Mouse (Mus musculus) adrenal gland, adult 18-20 months (tissue): ENCODE data around the gene Coa3. TPM values are rescaled to one million over a fixed set of nuclear protein-coding genes. Genes with fewer than 3 reads are reported as not detected.
A peak's percentile ranks its signal among the peaks of the same experiment; 100 is the strongest.

ENCODE experiments used
- DNase-seq, 2 experiments: peaks; one replicate each; pipeline ENCODE4 v3.0.0; 2021 to 2022; ENCODE audit warnings: low spot score in 2 of 2
- total RNA-seq, 2 experiments: library from RNA; stranded (reverse); gene quantifications; 1 replicate in 1 of 2; 2 replicates in 1 of 2; pipeline ENCODE4 v1.2.3; 2021

Gene Coa3
- total RNA-seq, 2 experiments from 2014 or later = 79.9 to 86.3 TPM

DNA sequence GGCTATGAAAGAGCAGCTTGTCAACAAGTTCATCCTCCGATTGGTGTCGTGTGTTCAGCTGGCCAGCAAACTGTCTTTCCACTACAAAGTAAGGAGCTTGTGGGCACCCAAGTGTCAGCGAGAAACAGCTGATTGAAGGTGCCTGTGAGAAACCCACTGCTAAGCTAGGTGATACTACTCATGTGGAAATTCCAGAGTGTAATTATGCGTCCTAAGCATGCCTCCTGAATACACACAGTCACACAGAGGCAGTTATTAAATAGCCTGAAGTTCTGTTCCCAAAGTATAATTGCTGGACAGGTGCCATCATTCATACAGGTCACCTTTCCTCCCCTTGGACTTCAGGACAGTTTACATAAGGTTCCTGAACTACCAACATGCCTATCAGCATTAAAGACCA lies 4.9 kb upstream of the Coa3 start:
- DNase-seq = no peak

DNA sequence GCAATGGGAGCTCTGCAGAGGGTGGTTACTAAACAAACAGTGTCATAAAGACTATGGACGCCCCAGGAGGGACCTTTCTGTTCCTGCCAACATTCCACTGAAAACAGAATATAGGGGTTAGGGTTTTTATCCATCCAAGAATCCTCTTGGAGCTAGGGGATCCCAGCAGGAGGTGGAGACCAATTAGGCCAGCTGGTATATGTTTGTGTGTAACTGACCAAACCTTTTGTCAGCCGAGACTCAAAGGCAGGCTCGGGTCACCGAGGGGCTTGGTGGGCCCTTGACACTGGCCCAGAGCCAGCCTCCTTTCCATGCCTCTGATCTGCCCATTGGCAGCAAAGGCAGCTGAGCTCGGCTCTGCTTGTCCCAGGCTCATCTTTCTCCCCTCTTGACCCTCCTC lies 4.0 kb upstream of the Coa3 start:
- DNase-seq = no peak

DNA sequence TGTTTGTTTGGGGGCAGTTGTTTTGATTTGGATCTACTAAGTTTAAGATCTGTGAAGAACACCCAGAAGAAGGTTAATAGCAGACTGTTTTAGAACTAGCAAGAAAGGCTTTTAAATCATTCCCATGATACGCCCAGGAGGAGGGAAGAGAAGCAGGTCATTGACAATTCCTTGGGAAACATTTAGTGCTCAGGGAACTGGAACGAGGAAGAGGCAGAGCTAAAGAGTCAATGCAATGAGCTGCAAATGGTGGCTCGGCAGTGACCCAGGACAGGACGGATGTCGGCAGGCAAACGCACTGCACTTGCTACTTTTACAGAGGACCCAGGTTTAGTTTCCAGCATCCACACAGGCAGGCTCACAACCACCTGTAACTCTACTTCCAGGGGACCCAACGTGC lies 1.9 kb upstream of the Coa3 start:
- no peak for DNase-seq

DNA sequence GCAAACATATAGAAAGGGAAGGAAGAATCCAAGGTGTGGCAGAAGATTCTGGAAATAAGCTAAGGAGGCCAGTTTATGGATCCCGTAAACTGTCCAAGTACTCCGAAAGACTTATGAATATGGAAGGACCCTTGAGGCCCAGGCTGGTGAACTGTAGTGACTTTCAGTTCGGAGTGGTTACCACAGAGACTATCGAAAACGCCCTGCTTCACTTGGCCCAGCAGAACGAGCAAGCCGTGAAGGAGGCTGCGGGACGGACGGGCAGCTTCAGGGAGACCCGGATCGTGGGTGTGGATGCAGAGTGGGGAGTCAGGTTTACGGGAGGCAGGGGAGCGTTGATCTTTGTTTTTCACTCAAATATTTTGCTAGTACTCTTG lies 267 bp upstream of the Coa3 start:
- DNase-seq = no peak

DNA sequence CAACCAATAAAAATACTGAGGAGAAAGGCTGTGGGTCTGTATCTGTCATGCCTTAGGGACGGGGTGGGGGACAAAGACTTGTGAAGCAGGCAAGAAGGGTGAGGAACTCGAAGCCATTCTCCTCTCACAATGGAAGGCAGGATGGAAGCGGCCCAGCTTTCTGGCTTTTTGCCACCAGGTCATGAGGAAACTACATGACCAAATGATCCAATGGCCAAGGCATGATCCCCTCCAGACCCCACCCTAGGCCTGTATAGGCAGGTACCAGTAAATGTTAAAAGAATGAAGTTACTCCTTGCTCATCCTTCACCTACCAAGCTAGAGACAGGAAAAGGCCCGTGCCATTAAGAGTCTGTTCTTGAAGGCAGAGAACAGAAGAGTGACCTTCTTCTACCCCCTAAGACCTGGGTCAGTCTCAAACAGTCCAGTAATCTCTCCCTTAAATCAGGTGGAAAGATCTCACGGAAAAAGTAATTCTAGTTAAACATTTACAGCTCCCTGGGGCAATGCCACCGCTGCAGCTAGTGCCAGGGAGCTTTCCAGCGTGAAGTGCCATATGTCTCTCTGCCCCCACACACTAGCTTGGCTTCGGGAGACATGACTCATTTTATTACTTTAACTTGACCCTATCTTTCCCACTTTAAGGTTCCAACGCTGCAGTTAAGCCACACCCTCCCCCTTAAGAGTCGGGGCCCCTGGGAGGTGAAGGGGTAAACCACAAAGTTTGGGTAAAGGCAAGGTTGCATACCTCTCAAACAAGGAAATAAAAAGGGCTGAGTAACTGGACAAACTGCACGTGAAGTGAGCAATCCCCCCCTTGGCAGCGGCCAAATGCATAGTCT lies 1.3 kb downstream of the Coa3 start:
- DNase-seq = no peak

DNA sequence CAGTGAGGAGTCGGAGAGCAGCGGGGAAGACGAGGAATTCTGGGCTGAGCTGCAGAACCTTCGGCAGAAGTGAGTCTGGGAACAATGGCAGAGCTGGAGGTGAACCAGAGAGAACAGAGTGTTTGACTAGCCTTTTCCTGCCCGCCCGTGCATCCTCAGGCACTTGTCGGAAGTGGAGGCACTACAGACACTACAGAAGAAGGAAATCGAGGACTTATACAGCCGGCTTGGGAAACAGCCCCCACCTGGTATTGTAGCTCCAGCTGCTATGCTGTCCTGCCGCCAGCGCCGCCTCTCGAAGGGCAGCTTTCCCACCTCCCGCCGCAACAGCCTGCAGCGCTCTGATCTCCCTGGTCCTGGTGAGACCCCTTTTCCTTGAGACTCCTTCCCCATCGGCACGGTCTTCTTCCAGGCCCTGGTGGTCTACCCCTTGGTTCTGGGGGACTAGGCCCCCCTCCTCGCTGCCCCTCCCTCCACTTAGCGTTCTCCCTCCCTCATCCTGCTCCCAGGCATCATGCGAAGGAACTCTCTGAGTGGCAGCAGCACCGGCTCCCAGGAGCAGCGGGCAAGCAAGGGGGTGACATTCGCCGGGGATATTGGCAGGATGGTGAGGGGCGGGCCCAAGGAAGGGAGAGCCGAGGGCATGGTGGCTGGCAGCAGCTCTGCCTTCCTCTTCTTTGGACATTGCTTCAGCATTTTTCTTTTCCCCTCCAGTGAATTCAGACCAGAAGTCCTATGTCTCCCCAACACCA lies 2.4 kb downstream of the Coa3 start:
- DNase-seq = no peak

DNA sequence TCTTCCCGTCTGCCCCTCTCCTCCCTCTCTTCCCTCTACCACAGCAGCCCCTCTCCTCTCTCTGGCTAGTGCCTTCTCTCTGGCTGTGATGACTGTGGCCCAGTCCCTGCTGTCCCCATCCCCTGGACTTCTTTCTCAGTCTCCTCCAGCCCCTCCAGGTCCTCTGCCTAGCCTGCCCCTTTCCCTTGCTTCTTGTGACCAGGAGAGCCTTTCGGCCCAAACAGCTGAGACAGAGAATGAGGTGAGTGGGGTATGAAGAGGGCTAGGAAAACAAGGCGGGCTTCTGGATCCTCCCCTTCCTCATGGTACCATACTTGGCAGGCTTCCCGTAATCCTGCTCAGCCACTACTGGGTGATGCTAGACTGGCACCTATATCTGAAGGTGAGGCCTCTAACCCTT lies 3.6 kb downstream of the Coa3 start:
- no peak for DNase-seq

DNA sequence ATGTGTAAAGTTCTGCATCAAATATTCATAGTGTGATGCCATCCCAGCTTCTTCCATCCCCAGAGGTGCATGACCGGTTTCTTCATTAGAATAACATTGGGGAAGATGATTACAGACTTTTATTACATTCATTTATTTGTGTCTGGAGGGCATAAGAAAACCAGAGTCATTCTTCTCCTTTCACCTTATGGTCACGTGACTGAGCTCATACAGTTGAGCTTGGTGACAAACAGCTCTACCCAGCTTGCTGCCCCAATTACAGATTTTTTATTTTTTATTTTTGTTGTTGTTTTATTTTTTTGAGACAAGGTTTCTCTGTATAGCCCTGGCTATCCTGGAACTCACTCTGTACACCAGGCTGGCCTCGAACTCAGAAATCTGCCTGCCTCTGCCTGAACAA lies 6.5 kb downstream of the Coa3 start:
- DNase-seq = no peak

DNA sequence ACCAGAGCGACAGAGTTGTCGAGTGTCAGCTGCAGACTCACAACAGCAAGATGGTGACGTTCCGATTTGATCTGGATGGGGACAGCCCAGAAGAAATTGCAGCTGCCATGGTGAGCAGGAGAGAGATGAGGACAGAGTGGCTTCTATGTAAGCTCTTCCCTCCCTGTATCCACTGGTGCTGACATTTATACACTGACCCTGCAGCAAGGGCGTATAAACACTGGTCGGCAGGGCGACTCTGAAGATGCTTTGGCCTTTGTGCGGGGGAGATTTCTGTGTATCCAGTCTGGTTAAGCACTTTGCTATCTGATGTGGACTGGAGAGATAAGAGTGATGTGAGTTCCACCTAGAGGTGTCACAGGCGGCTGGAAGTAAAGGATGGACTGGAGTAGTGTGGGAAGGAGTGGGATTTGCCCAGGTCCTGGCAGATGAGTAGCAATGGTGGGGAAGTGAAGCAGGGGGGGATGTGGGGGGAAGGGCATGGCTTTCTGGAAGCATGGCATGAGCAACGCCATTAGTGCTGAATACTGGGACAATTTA lies 9.3 kb downstream of the Coa3 start:
- no peak for DNase-seq

DNA sequence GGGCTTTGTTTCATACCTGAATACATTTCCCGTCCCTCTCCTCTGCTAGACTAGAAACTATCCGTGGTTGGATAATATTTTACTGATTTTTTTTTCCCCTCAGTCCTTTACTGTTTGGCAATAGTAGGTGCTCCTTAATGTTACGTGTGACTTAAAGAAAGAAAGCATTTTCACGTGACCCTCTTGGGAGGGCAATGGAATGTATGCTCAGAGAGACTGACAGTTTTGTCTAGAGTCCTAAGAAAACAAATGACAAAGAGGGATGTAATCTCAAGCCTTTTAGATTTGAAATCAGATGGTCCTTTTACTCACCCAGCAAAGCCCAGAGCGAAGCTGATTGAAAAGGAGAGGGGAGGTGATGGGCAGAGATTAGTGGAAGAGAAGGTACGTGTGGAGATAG lies 13.0 kb downstream of the Coa3 start:
- no peak for DNase-seq

DNA sequence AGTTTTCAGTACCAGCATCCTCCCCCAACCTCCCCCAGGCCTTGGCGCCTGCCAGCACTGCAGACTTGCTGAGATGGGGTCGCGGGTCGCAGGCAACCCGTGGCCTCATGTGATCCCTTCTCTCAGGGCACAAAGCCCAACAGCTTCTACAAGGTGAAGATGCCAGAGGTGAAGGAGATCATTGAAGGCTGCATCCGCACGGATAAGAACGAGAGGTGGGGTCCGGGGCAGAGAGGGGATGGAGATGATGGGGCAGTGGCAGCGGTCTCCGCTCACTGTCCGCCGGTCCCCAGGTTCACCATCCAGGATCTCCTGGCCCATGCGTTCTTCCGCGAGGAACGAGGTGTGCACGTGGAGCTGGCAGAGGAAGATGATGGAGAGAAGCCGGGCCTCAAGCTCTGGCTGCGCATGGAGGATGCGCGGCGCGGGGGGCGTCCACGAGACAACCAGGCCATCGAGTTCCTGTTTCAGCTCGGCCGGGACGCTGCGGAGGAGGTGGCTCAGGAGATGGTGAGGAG lies 13.9 kb downstream of the Coa3 start:
- DNase-seq = no peak

DNA sequence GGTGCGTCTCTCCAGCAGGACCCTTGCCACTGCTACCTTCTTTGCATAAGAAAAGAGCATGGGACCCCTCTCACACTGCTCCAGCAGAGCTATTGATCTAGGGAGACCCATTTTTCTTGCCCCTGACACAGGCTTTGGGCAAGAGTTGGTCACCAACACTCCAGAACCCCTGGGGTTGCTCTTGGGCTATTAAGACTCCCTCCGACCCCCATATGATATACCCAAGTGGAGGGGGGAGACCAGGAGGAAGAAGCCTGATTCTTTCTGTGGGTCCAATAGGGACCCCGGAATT lies 15.0 kb downstream of the Coa3 start:
- DNase-seq = no peak

DNA sequence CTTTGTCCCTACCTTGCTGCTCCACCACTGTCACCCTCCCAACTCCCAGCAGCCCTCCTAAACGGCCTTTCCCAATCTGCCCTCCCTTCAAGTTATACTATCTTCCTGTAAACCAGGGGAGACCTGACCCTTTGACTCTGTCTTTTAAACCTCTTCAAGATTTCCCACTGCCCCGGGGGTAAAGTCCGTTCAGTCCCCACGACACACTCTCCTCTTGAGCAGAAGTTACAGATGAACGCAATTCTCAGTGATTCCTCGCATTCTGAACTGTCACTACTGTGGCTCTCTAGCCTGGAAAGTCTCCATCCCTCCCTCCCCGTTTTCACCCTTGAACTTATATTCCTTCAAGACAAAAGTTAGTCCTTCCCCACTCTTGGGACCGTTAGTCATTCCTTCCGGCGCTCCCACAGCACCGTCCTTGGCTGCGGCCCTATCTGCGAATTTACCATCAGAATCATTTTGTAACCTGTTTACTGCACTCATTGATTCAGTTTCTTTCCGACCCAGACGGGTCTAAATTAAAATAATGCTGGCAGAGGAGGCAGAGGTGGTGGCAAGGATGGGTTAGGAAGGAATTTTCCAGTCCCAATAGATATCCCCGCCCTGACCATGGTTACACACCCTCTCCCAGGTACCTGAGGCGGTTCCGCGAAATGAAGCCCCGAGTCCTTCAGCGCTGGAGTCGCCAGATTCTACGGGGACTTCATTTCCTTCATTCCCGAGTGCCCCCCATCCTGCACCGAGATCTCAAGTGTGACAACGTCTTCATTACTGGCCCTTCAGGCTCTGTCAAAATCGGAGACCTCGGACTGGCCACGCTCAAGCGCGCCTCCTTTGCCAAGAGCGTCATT lies 15.6 kb downstream of the Coa3 start:
- DNase-seq = no peak

DNA sequence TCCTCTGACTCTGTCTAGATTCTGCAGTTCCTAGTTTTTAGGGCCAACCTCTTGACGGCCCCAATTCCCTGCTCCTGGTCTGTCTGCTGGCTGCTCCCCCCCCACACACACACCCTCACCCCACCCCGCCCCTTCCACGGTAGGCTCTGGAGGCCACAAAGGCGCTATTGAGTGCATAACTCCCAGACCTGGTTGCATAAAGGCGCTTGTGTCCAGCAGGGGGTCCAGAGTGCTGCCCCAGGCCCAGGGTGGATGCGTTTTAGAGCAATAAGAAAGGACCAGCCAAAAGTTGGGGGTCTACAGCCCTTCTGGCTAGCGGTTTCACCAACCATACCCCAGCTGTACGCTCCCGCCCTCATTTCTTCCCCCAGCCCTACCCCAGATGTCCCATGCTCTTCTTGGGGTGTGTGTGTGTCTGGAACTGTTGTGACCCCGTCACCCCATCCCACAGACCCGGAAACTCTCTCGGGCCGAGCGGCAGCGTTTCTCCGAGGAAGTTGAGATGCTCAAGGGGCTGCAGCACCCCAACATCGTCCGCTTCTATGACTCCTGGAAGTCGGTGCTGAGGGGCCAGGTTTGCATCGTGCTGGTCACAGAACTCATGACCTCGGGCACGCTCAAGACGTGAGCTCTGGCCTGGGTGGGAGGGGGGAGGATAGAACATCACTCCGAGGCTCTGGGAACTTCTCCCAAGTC lies 16.5 kb downstream of the Coa3 start:
- DNase-seq = no peak

DNA sequence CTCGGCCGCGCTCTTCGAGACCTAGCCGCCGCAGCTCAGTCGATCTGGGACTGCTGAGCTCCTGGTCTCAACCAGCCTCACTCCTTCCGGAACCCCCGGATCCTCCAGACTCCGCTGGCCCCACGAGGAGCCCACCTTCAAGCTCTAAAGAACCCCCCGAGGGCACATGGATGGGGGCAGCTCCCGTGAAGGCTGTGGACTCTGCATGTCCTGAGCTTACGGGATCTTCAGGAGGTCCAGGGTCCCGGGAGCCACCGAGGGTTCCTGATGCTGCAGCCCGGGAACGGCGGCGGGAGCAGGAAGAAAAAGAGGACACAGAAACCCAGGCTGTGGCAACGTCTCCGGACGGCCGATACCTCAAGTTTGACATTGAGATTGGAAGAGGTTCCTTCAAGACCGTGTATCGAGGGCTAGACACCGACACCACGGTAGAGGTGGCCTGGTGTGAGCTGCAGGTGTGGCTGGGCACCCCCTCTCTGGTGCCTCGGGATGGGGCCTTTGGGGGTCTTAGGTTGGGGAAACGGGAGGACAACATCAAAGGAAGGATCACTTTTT lies 18.0 kb downstream of the Coa3 start:
- no peak for DNase-seq

DNA sequence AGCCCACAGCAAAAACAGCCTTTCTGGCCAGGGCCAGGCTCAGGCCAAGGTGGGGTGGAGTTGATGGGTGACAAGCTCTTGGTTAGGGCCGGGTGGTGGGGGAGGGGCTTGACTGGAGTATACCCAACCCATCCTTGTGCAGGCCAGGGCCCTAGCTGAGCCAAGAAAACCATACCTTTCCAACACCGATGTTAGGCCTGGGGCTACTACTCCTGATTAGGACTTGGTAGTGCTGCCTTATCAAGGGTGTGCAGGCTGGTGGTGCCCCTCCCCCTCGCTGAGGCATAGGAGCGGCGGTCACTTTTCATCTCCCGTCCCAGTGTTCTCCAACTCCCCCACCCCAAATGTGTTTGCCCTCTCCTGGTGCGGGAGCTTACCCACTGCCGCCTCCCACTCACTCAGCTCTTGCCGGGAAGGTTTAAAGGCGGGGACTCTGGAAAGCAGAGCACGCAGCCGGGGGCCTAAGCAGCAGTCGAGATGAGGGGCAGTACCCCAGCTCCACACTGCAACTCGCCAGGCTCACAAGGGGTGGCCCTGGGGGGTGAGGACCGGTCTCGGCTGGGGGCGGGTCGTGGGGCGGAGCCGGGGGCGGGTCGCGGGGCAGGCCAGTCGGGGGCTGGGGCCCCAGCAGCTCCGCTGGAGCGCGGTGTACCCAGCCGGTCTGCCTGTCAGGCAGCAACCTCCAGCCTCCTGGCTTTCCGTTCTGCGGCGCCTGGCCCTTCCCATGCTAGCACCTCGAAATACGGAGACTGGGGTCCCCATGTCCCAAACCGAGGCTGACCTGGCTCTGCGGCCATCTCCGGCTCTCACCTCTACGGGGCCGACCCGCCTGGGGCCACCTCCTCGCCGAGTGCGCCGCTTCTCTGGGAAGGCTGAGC lies 18.7 kb downstream of the Coa3 start, which contains the start of gene Wnk4:
TSS of gene Wnk4 (plus strand) at position 620 of the 878 bp plus-strand sequence.
- DNase-seq = peak; percentile 56 to 59

DNA sequence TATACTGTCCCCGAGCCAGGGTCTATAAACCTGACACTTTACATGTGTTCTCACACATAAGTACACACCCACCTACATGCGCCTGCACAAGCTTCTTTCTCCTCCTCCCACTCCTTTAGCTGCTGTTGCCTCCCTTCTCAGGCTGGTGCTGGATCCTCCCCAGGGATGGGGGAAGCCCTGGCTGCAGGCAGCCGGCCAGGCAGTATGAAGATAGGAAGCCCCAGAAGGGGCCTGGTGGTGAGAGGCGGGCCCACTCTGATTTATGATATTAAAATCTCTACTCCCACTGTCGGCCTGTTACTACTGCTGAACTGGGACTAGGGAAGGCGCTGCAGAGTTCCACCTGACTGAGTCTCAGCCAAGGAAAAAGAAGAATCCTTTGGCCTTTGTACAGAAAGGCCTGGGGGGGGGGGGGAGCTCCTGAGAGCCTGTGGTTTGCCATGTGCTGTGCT lies 19.6 kb downstream of the Coa3 start:
- DNase-seq = no peak

DNA sequence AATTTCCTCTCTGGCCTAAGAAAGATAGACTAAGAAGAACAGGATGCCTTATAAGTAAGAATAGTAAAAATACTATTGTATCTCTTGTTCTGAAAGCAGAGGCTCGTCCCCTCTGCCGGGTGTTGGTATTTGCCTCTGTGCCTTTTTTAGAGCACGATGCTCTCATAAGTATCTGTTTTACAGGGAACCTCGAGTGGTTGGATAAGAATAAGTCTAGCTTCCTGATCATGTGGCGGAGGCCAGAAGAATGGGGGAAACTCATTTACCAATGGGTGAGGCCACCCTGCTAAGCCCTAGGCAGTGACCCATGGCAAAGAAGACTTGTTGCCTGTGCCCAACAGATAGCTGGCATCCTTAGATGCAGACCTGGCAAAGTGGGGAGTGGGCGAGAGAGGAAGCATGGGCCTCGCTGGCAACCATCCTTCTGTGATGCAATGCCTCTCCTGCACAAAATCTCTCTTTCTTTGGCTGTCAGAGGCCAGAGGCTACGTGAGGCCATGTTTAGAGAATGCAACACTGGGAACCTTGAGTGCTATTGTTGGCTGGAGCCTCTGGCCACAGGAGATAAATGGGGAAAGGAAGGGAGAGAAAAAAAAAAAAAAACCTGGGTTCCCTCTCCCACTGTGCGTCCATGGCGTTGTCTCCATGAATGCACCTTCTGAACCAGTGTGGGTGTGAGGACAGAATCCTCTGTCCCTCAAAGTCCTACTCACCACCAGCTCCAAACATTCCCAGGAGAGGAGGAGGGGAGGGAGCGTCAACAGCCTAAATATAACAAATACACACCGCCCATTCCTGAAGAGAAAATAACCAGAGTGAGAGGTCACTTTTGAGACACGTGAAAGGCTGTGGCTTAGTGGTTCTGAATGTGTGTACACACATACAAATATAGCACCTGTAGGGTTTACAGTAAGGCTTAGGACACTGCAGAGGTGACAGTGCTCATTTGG lies 22.8 kb downstream of the Coa3 start:
- DNase-seq = no peak
